Mouse (Mus musculus) right cerebral cortex, postnatal 25 days (tissue): ENCODE measurements at regions not wholly inside any gene's neighbourhood (a gene's known extent, or its start where the extent isn't known, plus 50 kb on each side); places are given as distances from the start of the nearest gene placed in this dataset.
"Not testable (repeated sequence)": the region's sequence is repeated elsewhere in the genome, so short reads cannot be mapped to it uniquely, and the experiment has no call there.

ENCODE experiments used
- DNase-seq: peaks from one replicate; pipeline ENCODE4 v3.0.0; 2022

DNA sequence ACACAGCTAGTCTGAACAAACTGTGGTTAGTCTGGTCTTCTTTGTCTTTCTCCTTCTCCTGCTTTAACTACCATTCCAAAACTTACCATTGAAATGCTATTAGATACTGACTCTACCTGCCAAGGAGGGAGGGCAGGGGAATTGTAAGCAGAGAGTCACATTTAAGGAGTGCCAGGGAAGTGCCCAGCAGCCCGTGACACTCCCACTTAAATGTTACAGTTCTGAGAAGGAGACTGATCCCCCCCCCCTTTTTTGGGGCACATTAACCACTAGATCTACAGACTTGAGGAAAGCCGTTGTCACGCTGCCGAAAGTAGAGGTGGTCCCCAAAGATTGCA, 166.9 kb upstream of the Rgma start:
- no peak for DNase-seq

DNA sequence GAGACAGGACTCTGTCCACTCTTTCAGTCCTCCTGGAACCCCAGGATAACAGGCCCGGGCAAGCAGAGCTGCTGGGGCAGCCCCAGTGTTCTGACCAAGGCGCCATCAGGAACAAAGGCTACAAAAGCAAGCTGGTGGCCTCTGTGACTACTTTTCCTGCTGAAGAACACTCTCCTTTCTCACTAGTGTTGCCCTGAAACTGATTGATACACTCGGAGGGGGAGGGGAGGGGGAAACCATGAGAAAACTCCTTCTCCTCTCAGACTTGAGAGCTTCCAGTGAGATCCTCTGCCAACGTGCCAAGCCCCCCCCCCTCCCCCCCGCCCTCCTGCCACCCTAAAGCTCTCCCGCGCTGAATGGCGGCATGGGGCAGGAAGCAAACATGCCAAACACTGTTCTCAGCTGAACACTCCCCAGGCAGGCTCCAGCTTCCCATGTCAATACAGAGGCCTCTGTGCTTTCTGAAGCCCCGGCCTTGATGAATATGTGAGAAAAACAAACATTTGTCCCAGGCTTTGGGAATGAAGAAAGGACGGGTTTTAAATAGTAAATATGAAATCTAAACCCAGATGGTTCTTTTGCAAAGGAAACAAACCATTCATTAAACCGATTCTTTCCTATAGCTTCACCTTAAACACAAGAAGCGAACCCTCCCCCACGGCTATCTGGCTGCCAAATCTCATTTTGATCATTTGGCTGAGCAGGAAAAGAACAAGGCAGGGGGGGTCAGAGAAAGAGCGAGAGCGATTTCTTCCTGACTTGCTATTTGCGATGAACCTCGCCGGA, 166.3 kb upstream of the Rgma start:
- no peak for DNase-seq

DNA sequence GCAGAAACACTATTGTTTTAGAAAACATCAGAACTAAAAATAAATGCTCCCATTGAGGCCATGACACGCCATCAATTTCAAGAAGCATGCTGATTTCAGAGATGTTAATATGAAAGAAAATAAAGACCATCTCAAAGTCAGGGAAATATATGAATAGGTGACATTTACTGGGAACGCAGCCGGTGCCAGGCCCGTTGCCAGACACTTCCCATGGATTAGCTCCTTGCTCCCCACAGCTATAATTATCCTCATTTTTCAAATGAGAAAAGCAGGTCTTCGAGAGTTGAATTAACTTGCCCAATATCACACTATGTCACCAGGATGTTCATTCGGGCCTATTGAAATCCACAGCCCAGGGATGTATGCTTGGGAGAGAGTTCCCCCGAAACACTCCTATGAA, 165.2 kb upstream of the Rgma start:
- DNase-seq: no peak

DNA sequence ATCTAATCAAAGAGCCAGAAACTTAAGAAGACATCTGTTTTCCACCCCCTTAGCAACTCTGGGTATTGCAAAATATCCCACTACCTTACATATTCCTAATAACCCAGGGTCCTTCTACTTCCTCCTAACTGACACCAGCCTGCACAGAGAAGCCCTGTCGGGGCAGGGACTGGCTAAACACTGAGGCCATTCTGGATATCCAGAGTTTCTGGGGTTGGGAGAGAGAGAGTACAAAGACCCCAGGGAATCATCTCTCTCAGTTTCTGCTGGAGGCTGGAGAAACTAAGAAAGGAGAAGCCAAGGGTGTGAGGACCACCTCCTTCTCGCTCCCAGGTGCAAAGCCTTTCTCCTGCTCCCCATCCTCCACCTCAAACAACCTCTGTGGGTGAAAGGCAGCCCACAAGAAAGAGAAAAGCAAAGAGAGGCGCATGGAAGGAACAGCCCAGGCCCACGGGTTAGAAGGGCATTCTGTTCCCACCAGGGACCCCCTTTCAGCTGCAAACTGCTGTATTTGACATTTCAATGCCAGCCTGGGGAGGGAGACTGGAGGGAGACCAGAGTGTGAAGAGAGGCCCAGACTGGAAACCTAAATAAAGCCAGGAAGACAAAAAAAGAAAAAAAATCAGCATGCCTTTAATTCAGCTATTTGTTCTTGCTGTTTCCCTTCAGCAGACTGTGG, 152.9 kb upstream of the Rgma start:
- no peak for DNase-seq

DNA sequence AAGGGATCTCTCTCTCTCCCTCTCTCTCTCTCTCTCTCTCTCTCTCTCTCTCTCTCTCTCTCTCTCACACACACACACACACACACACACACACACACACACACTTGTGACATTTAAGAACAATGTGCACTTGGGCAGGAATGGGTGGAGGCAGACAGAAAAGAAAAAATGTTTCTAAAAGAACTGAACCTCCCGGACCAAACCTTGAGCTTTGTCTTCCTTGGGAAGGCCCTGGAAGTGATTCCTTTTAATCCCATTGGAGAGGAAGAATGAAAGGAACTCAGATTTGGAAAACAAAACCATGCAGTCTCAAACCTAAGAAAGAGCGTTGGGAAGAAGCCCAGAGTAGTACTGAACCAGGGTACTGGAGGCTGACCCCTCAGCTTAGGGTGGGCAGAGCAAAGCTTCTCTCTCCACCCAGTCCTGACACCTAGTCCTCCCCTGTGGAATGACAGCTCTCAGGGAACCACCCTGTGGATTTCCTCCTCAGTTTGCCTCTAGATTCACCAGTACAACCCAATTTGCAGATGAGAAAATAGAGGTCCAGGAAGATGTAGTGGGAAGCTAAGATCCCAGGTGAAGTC, 152.3 kb upstream of the Rgma start:
- no peak for DNase-seq

DNA sequence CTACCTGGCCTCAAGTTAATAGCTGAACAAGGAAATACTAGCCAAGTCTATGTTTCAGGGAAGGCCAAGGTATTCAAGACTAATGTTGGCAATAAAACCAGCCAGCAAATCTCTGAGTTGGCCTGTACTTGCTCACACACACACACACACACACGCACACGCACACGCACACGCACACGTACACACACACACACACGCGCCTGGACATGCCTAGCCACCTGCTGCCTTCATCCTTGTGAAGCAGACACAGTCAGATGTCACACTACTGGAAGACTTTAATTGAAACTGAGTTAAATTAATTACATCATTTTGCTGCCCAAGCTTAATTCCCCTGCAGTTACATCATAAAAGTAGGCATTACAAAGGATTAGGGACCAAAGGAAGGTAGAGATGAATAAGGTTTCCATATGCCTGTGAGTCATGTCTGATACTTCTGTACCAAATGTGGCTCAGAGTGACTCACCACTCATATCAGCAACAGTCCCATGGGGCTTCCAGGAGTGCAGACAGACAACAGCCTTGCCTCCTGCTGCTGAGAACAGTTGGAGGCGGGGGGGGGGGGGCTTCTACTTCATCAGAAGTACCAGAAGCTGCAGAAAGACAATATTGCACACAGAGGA, 141.7 kb upstream of the Rgma start:
- no peak for DNase-seq

DNA sequence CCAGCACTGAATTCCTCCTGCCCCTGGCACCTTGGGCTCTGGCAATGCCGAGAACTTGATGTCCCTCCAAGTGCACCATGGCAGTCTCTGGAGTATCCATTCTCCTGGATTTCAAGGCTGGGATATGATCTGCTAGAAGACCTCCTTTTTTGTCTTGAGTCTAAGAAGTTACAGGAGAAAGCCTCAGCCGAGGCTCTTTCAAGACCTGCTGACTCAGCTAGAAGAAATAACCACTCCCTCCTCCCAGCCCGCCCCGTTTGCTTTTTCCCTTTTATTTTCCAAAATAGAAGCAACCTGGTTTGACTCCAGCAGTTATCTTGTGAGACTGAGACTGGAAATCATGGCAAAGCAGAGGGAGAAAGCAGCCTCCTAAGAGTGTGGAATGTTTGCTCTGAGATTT, 136.8 kb upstream of the Rgma start:
- no peak for DNase-seq

DNA sequence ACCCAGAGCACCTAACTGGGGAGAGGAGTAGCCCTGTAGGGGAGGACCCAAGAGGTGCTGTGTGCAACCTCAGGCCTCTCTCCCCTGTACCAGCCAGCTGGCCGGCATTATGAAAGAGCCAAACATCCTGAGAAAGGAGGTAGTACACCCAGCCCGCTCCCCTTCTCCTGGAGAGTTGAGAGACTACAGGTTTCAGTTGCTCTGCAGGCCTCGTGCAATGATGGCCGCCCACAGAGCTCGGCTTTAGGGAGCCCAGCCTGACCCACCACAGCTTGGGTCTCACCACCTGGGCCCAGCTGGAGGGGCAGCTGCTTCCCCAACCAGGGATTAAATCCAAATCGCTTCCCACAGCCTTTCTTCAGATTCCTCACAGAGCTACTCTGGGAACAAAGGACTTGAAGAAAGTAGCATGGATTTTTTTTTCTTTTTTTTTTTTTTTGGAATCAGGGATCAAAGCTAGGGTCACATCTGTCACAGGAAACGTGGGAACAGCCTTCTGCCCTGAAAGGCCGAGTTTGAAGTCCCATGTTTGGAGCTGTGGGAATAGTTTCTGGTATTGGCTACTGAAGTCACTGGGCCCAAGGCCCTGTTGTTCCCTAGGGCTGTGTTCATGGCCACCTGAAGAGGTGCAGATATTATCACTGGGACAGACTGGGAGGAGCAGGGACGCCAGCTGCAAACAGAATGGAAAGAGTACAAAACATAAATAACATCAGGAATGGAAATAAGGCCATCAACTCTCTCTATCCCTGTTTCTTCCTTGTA, 131.5 kb upstream of the Rgma start:
- DNase-seq: no peak

DNA sequence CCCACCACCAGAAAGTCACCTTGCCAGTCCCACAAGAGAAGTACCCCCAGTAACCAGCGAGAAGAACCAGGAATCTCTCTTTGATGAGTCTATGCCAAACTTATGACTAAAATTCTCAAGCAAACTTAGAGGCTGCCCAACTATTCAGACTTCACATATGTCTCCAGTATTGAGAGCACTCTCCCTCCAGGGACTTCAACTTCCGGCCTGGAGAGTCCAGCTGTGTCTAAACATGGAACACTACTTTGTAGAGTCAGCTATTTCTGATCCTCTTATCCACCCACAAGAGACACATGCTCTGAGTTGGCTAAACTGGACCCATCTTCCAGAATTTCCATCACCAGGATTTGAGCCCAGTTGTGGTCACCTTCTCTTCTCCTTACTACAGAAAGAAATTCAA, 129.9 kb upstream of the Rgma start:
- DNase-seq: no peak

DNA sequence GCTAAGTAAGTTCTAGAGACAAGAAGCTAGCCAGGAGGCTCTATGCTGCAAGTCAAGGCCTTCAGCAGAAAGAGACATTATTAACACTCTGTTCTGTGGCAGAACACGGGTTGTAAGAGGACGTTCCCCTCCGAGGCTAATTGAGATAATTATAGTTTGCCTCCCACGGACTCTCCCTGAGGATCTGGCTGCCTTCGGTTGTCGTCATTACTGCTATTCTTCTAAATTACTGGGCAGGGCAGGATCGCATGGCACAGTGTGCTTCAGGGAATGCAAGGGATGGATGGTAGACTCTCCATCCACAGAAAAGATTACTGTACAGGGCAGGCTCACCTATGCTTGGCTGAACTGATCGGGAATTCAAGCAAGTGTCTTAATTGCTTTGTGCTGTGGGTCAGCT, 124.7 kb upstream of the Rgma start:
- no peak for DNase-seq

DNA sequence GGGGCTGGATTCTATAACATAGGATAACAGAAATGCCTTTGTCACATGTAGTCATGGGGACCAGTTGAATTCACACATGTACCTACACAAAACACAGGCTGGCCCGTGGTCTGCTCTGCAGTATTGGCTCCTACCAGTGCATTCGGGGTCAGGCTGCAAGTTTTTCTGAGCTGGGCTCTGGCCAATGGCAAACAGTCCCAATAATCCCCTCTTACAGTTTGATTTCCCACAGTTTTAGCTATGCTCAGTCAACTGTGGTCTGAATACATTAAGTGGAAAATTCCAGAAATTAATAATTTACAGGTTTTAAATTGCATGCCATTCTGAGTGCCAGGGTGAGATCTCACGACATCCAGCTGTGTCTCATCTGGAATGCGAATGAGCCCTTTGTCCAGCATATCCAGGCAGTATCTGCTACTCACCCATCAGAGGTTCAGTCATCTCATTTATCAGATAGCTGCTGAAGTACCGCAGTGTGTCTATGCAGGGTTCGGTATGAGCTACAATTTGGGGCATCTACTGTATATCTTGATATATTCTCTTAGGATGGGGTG, 124.0 kb upstream of the Rgma start:
- DNase-seq: no peak

DNA sequence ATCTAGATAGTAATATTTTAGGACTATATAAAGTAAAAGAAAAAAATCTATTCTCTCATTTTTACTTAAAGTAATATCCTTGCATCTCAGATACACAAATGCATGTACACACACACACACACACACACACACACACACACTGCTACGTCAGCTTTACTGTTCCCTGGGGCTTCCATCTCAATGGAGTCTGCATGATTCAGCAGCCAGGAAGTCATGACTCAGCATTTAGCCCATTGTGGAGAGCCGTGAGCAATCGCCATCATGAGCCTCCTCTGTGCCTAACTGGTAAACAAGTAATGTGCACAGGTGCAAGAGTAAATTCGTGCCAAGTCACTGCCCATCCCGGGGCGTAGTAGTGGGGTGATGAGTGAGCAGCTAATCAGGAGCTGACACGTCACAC, 120.3 kb upstream of the Rgma start:
- not testable (repeated sequence) for DNase-seq

DNA sequence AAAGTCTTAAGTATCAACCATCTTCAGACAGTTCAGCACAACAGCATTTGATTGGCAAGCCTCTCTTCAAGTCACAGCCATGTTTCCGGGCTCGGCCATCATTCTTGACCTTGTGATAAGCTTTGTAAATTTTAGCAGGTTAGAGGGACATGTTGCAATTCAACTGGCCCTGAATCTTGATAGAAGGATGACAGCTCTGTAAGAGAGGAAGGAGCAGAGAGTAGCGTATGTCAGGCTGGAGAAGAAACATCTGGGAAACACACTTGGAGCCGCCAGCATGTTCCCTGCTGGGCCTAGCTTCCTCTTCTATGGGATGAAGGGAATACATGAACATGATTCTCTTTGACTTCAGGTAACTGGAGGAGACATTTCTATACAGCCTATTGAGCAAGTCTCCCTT, 115.2 kb upstream of the Rgma start:
- DNase-seq: no peak

DNA sequence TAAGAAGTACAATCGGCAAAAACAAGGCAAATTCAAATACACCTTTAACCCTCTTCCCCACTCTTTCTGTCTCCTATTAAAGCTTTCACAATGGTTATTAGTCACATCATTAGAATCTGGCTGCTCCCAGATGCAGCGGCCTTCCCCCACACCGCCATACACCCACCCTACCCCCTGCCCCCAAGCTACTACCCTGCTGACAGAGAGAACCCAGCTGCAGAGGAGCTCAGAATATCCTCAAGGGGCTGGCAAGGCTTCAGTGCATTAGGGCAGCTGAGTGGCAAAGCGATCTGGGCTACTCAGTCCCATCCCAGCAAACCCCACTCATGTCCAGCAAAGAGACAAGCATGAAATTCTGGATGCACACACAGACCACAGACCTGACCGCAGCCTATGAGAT, 113.6 kb upstream of the Rgma start:
- DNase-seq: no peak

DNA sequence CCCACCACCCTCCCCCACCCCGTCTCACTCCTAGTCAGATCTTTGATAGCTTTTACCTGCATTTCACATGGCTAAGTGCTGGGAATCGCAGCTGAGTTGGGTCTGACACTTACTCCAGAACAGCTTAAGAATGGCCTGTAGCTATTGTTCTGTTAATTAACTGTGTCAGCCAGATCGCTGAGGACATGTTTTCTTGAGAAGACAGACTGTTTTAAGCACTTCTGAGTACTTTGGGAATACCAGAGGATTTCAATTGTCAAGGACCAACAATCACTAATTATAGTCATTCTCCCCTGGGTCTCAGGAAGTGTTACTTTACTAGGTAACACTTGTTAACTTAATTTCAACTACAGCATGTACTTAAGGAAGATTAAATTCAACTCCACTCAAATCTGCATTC, 112.8 kb upstream of the Rgma start:
- no peak for DNase-seq

DNA sequence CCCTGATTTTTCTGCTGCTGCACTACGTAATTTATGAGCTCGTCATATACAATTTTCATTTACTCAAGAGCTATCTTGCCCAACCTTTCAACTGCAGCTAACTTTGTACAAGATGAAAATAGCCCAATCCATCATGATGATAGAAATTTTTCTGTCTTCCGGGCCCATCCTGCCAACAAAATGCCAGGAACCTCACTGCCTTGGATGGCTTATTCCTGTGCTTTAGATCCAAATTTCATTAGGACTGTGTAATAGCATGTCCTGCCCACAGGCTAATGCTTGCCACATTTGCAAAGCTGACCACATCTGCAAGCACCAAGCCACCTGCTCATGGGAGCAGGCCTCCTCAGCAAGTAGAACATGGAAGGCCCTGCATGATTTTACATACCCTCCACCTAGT, 105.7 kb upstream of the Rgma start:
- DNase-seq: no peak

DNA sequence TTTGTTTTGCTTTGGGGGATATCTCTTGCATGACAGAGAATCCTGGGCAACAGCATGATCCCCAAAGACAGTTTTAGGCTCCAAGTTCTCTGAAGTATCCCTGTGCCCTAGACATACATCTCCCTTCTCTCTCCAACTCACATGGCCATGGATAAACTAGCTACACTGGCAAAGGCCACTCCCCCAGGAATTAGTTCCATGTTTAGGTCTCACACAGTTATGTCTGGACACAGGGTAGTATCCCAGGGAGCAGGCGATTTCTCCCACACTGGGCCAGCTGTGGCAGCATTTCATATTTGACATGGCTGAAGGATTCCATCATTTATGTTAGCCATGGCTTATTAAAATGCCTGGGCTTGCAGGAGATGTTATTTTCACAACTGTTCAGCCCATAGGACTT, 102.5 kb upstream of the Rgma start:
- DNase-seq: no peak

DNA sequence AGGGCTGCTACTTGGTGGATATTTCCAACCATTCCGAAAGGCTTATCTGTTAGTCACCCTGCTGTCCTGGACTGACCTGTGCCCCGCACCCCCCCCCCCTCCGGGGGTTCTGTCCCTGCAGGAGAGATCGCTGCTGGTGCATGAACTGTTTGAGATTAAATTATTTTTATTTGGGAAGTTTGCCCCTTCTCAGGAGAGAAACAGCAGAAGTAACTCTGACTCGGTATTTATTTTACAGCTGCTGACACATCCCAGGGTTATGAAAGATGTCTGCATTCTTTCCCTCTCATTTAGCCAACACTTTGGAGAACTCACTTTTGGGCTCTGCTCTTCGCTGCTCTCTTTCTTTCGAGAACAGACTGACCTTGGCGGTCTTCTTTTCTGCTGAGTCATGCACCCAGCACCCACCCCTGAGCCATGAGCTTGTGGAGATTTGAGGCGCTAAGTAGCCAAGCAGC, 99.5 kb upstream of the Rgma start:
- no peak for DNase-seq

DNA sequence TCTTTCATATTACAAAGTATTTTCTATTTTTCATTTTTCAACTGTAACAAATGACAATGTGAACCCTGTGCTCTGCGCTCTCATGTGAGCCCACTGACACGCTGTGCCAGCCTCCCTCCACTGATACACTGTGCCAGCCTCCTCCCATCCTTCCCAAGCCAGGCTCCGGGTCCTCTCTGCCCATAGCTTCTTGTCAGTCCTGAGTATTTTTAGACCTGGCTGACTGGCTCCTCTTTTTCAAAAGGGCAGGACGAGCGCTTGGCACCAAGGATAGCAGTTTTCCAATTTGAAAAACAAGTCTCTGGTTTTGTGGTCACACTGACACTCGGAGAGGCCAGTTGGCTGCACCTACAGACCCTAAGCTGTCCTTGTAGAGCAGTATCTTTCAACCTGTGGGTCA, 96.7 kb upstream of the Rgma start:
- no peak for DNase-seq

DNA sequence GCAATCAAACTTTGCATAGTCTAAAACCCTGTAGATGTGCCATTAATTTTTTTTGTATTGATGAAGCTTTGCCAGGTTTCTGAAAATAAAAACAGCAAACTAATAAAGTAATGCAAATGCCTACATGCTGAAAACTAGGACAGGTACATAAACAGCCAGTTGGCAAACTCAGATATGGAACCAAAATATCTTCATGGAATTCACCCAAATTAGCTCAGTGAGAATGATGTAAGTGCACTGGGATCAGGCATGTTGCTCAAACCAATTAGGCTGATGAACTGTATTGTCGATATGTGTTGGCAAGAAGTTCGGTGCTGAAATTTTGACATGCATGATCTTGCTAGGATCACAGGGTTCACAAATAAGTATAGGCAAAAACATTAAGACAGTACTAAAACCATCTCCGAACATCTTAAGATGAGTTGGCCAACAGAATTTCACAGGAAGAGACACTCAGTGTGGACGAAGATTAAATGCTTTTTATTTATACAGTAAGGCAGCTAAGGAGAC, 95.3 kb upstream of the Rgma start:
- DNase-seq: no peak

DNA sequence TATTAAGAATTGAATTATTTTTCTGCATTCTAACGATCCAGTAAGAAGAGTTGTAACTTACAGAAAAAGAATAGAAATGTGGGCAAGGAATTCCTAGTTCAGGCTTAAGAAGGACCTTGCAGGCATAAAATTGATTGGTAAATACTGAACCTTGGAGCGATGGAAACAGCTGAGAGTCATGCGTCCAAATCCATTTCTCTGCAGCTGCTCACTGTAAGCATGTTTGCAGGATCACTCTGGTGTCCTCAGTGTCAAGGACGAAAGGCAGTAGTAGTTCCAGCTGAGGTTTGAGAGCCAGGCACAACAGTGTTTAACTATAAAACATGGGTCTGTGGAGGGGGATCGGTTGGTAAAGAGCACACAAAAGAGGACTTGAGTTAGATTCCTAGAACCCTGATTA, 89.1 kb upstream of the Rgma start:
- DNase-seq: no peak

DNA sequence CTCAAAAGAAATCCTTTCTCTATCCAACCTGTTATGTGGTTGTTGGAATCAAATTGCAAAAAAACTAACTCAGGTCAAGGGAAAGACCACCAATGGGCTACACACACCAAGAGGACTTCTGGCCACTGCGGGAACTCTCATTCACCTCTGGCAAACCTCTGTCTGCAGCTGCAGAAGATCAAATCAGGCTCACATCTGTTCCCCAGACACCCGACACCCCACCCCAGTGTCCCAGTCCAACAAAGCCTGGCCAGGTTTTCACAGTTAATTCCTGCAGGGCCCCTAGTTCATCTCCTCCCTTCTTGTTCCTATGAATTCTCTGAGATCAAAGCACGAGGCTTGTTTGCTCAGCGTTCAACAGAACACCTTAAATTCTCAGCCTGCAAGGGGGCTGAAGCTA, 82.0 kb upstream of the Rgma start:
- DNase-seq: no peak

DNA sequence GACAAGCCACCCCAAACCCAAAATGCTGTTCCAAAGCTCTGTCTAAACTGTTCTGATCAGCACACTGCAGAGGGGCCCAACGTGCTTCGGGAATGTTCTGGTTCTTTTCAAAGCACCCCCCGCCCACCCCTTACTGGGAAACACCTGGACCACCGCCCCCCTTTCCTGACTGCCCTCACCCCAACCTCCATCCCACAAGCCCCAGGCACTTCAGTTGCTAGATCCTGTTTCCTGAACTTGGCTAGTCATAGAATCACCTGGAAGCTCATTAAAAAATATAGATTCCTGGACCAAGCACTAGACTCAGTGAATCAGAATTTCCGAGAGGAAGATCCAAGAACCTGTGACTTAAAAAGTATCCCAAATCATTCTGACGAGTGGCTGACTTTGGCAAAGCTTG, 80.9 kb upstream of the Rgma start:
- no peak for DNase-seq
